Mouse (Mus musculus) E14TG2a.4 (cell line): ENCODE data around the gene Sik3.

Experiments used
- CTCF ChIP-seq: conservative IDR thresholded peaks from 2 replicates; pipeline ENCODE4 v1.5.1; 2014; ENCODE audit warnings: low read length
- POU5F1 ChIP-seq: IDR thresholded peaks from 2 replicates; pipeline ENCODE4 v1.6.1; 2014; ENCODE audit warnings: low read length, borderline replicate concordance

- TF ChIP-seq CTCF: no peak
- no peak for TF ChIP-seq POU5F1
Observed at GRCm38 (mm10) chr9:46013009-46013586, 478 bp downstream of the Sik3 start.
